Comparison of ENCODE assay signal across 9 mouse cellular contexts in the genomic region with DNA sequence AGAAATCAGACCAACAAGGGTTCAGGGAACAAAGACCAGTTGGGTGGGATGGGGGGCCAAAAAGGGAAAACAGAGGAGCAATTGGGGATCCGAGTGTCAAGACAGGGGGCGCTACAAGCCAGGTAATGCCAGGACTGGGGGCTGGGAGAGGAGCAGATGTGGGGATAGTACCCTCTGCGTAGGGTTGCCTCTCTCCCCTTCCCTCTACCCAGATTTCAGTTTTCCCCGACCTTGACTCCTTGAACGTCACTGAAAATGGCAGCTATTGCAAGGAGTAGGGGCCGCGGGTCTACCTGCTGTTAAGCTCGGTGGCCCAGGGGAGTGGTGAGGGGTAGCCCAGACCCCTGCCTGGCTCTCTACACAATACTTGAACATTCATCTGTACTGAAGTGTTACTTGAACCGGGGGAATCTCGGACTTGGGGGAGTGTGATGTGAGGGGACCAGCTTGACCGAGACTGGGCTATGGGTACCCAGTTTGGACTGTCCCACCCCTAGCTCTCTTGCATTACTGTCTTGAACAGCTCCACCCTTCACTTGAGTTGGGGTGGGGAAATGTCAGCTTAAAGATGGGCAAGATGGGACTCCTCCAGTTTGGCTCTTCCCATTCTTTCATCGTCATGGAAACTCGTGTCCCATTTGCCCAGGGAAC. TPM values are rescaled to one million over a fixed set of nuclear protein-coding genes. Genes with fewer than 3 reads are reported as not detected.
DNase-seq lines count a peak whose midpoint lies in the region; ATAC-seq lines count a peak whose summit lies in the region.
"Had no signal": no experiment of that assay in that cellular context is flagged by ENCODE, and none has a peak within 500 bp of the region (broad histone marks: within the 10 kb centered on the region; RNA-seq: fewer than 3 reads in every experiment).

No protein-coding gene starts in this region.

- H3K27ac ChIP-seq in hindbrain, embryonic 15.5 days (replicated peaks) = peak overlapping the region; percentile 9
- H3K27ac ChIP-seq in midbrain, embryonic 12.5 days (replicated peaks) = peak overlapping the region; percentile 75

- H3K4me2 ChIP-seq in hindbrain, embryonic 15.5 days = no peak overlapping the region
- H3K4me2 ChIP-seq in midbrain, embryonic 12.5 days (replicated peaks) = peak overlapping the region; percentile 80

- ATAC-seq in erythroblast, adult 5-6 weeks (replicated peaks; ENCODE audit: low FRiP score, poor library complexity, severe bottlenecking) = no peak
- no peak; the same call in 1 of the 2 replicates for ATAC-seq in hindbrain, embryonic 15.5 days (ENCODE audit: low FRiP score, low read depth)
- ATAC-seq in midbrain, embryonic 12.5 days (ENCODE audit: low FRiP score, low read depth) = no peak; the same call in 1 of the 2 replicates

- peaks cover 2% of the 10 kb centered on the region; the same call in 1 of the 2 replicates for H3K27me3 ChIP-seq in erythroblast, embryonic 14.5 days (ENCODE audit: control insufficient read depth)
- H3K27me3 ChIP-seq in hindbrain, embryonic 15.5 days = no peaks in the 10 kb centered on the region
- H3K27me3 ChIP-seq in midbrain, embryonic 12.5 days = no peaks in the 10 kb centered on the region

- 46% methylated on average over 13 of the region's 13 CpGs for WGBS in hindbrain, embryonic 15.5 days
- WGBS in midbrain, embryonic 12.5 days = 40% methylated on average over 13 of the region's 13 CpGs

- peaks cover 77% of the 10 kb centered on the region for H3K4me1 ChIP-seq in erythroblast, embryonic 14.5 days (ENCODE audit: control insufficient read depth)
- peaks cover 27% of the 10 kb centered on the region for H3K4me1 ChIP-seq in hindbrain, embryonic 15.5 days (replicated peaks)
- H3K4me1 ChIP-seq in midbrain, embryonic 12.5 days = peaks cover 34% of the 10 kb centered on the region

- no peaks in the 10 kb centered on the region for H3K9me3 ChIP-seq in erythroblast, embryonic 14.5 days (ENCODE audit: control insufficient read depth, low read length)
- H3K9me3 ChIP-seq in hindbrain, embryonic 15.5 days = no peaks in the 10 kb centered on the region
- H3K9me3 ChIP-seq in midbrain, embryonic 12.5 days = no peaks in the 10 kb centered on the region

- DNase-seq in spleen, adult 12 weeks (ENCODE audit: low spot score) = peak; percentile 32
- DNase-seq in spleen, postnatal 14 days (ENCODE audit: low spot score in 2 of 2) = no peak
- DNase-seq in urinary bladder, postnatal 36 days (ENCODE audit: low spot score in 2 of 2) = no peak
- no peak for DNase-seq in embryo, embryonic 10 days (ENCODE audit: low spot score)

- peaks cover 9% of the 10 kb centered on the region for H3K36me3 ChIP-seq in erythroblast, embryonic 14.5 days (ENCODE audit: control insufficient read depth)
- peaks cover 44% of the 10 kb centered on the region for H3K36me3 ChIP-seq in hindbrain, embryonic 15.5 days
- H3K36me3 ChIP-seq in midbrain, embryonic 12.5 days = peaks cover 49% of the 10 kb centered on the region

- peak overlapping the region; percentile 74 for H3K4me3 ChIP-seq in erythroblast, embryonic 14.5 days (replicated peaks)
- H3K4me3 ChIP-seq in hindbrain, embryonic 15.5 days = no peak overlapping the region; the same call in 1 of the 2 replicates
- peak overlapping the region; percentile 17 for H3K4me3 ChIP-seq in midbrain, embryonic 12.5 days

- no peak overlapping the region for H3K9ac ChIP-seq in hindbrain, embryonic 15.5 days
- H3K9ac ChIP-seq in midbrain, embryonic 12.5 days (replicated peaks) = 0 out of 2 replicates have a peak overlapping the region, but pooled peaks have one; percentile 31

RNA-seq across cellular contexts. Expression of a gene that starts 1.1 kb away (rescaled TPM):
- 0.30 and 0.44 TPM in 2 replicates for polyA plus RNA-seq in erythroblast, embryonic 14.5 days (2012)
- total RNA-seq in erythroblast, adult 5-6 weeks (2015; ENCODE audit: low replicate concordance) = 2.9 and 9.0 TPM in 2 replicates
- 5.7 and 9.8 TPM in 2 replicates for total RNA-seq in erythroblast, adult 5-6 weeks (2017; ENCODE audit: low replicate concordance)
- polyA plus RNA-seq in hindbrain, embryonic 15.5 days (2015; fragmentation: Nextera tagmentation; extraction: Ambion mirVana) = 9.2 and 10.4 TPM in 2 replicates
- polyA plus RNA-seq in midbrain, embryonic 12.5 days (2016; fragmentation: Nextera tagmentation; extraction: Ambion mirVana) = 6.2 and 8.1 TPM in 2 replicates

RNA-seq across cellular contexts. Expression of a gene that starts 8.0 kb away (rescaled TPM):
- 4.7 and 6.0 TPM in 2 replicates for polyA plus RNA-seq in erythroblast, embryonic 14.5 days (2012)
- 3.8 and 18.2 TPM in 2 replicates for total RNA-seq in erythroblast, adult 5-6 weeks (2015; ENCODE audit: low replicate concordance)
- 8.9 and 11.3 TPM in 2 replicates for total RNA-seq in erythroblast, adult 5-6 weeks (2017; ENCODE audit: low replicate concordance)
- 20.0 and 20.1 TPM in 2 replicates for polyA plus RNA-seq in hindbrain, embryonic 15.5 days (2015; fragmentation: Nextera tagmentation; extraction: Ambion mirVana)
- 22.9 and 23.7 TPM in 2 replicates for polyA plus RNA-seq in midbrain, embryonic 12.5 days (2016; fragmentation: Nextera tagmentation; extraction: Ambion mirVana)

RNA-seq across cellular contexts. Expression of a gene that starts 16.9 kb away (rescaled TPM):
- polyA plus RNA-seq in erythroblast, embryonic 14.5 days (2012) = 0.39 TPM in 1 of 2 replicates, not detected in the other
- 7.5 TPM in 1 of 2 replicates, not detected in the other for total RNA-seq in erythroblast, adult 5-6 weeks (2015; ENCODE audit: low replicate concordance)
- total RNA-seq in erythroblast, adult 5-6 weeks (2017; ENCODE audit: low replicate concordance) = 2.0 and 5.3 TPM in 2 replicates
- not detected in 2 replicates for polyA plus RNA-seq in hindbrain, embryonic 15.5 days (2015; fragmentation: Nextera tagmentation; extraction: Ambion mirVana)
- not detected in 2 replicates for polyA plus RNA-seq in midbrain, embryonic 12.5 days (2016; fragmentation: Nextera tagmentation; extraction: Ambion mirVana)
- polyA plus RNA-seq: heart, postnatal 0 days had no signal

RNA-seq across cellular contexts. Expression of a gene that starts 24.1 kb away (rescaled TPM):
- polyA plus RNA-seq in erythroblast, embryonic 14.5 days (2012) = 8.2 and 9.9 TPM in 2 replicates
- total RNA-seq in erythroblast, adult 5-6 weeks (2015; ENCODE audit: low replicate concordance) = 2.7 and 6.0 TPM in 2 replicates
- 3.1 and 6.2 TPM in 2 replicates for total RNA-seq in erythroblast, adult 5-6 weeks (2017; ENCODE audit: low replicate concordance)
- 10.0 and 10.5 TPM in 2 replicates for polyA plus RNA-seq in hindbrain, embryonic 15.5 days (2015; fragmentation: Nextera tagmentation; extraction: Ambion mirVana)
- polyA plus RNA-seq in midbrain, embryonic 12.5 days (2016; fragmentation: Nextera tagmentation; extraction: Ambion mirVana) = 10.7 and 11.1 TPM in 2 replicates

RNA-seq across cellular contexts. Expression of a gene that starts 31.9 kb away (rescaled TPM):
- polyA plus RNA-seq in erythroblast, embryonic 14.5 days (2012) = 0.43 and 0.50 TPM in 2 replicates
- total RNA-seq in erythroblast, adult 5-6 weeks (2015; ENCODE audit: low replicate concordance) = 2.7 and 9.2 TPM in 2 replicates
- 3.8 and 4.3 TPM in 2 replicates for total RNA-seq in erythroblast, adult 5-6 weeks (2017; ENCODE audit: low replicate concordance)
- 9.7 and 10.5 TPM in 2 replicates for polyA plus RNA-seq in hindbrain, embryonic 15.5 days (2015; fragmentation: Nextera tagmentation; extraction: Ambion mirVana)
- 8.1 and 8.3 TPM in 2 replicates for polyA plus RNA-seq in midbrain, embryonic 12.5 days (2016; fragmentation: Nextera tagmentation; extraction: Ambion mirVana)
